Mouse (Mus musculus): ENCODE measurements around the gene Wasf3. TPM values are rescaled to one million over a fixed set of nuclear protein-coding genes. Genes with fewer than 3 reads are reported as not detected.

Gene Wasf3
- polyA plus RNA-seq (2015; fragmentation: Nextera tagmentation; extraction: Ambion mirVana) = 0.32 and 0.37 TPM in 2 replicates

DNA sequence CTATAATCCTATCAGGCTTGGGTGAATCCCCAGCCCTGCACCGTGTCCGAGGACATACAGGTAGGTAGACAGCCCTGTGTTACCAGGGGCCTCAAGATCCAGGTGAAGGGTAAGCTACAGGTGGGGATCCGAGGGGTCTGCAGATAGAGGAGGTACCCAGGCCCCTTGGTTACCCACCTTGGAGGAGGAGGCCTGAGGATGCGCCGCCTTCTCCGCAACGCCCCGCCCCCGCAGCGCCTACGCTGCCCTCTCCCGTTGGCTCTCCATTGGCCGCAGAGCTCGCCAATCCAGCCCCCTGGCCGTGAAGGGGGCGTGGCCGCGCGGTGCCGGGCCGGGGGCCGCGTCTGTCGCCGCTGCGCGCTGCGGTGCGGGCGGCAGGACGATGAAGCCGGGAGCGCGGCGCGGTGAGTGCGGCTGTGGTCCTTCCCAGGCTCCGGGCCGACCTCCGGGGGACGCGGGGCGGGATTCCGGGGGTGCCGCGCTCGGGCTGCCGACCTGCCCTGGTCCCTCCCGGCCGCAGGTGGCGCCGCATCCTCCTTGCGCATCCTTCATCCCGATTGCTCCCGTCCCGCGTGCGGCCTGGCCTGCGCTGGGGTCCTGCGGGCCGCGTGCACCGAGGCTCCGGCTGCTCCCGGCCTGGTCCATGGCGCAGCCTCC, at the start of gene Wasf3:
Gene Wasf3 (plus strand): TSS at position 51 of the 657 bp plus-strand sequence.
- peak within 1 kb of the TSS; percentile 76 for H3K9ac ChIP-seq
- H3K4me1 ChIP-seq = peaks cover 10% of the 10 kb centered on the region
- H3K4me3 ChIP-seq = peak within 1 kb of the TSS; percentile 66
- ATAC-seq (ENCODE audit: extremely low read depth, insufficient number of reproducible peaks, low FRiP score, low TSS enrichment) = peak; percentile 54; the same call in 1 of the 2 replicates
- H3K9me3 ChIP-seq = peaks cover 10% of the 10 kb centered on the region; the same call in 1 of the 2 replicates
- no peaks in the 10 kb centered on the region for H3K36me3 ChIP-seq
- peak within 1 kb of the TSS; percentile 87 for H3K4me2 ChIP-seq
- H3K27ac ChIP-seq (replicated peaks) = no peak within 1 kb of the TSS
- WGBS = under 1% methylated on average over 66 of the region's 66 CpGs
- H3K27me3 ChIP-seq (replicated peaks) = peaks cover 40% of the 10 kb centered on the region

DNA sequence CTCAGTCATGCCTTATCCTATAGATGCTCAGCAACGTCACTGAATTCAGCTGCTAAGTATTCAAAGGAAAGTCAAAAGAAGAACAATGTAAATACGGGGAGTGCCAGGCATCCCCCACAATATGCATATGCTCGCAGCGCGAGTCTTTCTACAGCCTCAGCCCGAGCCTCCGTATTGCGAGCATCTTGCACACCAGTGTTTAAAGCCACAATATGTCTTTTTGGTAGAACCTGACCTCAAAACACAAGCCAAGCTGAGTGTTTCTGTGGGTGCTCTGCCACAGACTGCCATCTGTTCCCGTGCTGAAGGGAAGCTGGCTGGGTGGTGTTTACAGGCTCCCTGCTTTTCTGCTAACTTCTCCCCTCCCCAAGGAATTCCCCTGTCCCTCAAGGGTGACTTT, 46.7 kb upstream of the Wasf3 start:
- Histone ChIP-seq H3K36me3 (no peaks in the 10 kb centered on the region), H3K27ac (replicated peaks) (no peak overlapping the region), H3K9me3 (no peaks in the 10 kb centered on the region), H3K9ac (no peak overlapping the region), H3K4me3 (no peak overlapping the region), H3K4me1 (no peaks in the 10 kb centered on the region), H3K27me3 (replicated peaks) (peaks cover 8% of the 10 kb centered on the region; the same call in 1 of the 2 replicates), H3K4me2 (no peak overlapping the region)
- 59% methylated on average over 9 of the region's 9 CpGs for WGBS
- no peak for ATAC-seq (ENCODE audit: extremely low read depth, insufficient number of reproducible peaks, low FRiP score, low TSS enrichment)

DNA sequence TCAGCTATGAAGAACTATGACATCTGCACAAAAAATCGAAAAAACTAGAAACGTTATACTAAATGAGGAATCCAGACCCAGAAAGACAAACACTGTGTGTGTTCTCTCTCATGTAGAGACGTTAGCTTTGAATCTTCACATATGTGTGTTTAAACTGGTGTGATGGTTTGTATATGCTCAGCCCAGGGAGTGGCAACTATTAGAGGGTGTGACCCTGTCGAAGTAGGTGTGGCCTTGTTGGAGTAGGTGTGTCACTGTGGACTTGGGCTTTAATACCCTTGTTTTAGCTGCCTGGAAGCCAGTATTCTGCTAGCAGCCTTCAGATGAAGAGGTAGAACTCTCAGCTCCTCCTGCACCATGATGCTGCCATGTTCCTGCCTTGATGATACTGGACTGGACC, 44.7 kb upstream of the Wasf3 start:
- ATAC-seq (ENCODE audit: extremely low read depth, insufficient number of reproducible peaks, low FRiP score, low TSS enrichment) = no peak
- H3K36me3 ChIP-seq = no peaks in the 10 kb centered on the region
- H3K27me3 ChIP-seq (replicated peaks) = peaks cover 8% of the 10 kb centered on the region; the same call in 1 of the 2 replicates
- no peak overlapping the region for H3K4me3 ChIP-seq
- no peak overlapping the region for H3K27ac ChIP-seq (replicated peaks)
- H3K4me2 ChIP-seq = no peak overlapping the region
- 72% methylated on average over 4 of the region's 4 CpGs for WGBS
- no peaks in the 10 kb centered on the region for H3K9me3 ChIP-seq
- no peak overlapping the region for H3K9ac ChIP-seq
- H3K4me1 ChIP-seq = no peaks in the 10 kb centered on the region

DNA sequence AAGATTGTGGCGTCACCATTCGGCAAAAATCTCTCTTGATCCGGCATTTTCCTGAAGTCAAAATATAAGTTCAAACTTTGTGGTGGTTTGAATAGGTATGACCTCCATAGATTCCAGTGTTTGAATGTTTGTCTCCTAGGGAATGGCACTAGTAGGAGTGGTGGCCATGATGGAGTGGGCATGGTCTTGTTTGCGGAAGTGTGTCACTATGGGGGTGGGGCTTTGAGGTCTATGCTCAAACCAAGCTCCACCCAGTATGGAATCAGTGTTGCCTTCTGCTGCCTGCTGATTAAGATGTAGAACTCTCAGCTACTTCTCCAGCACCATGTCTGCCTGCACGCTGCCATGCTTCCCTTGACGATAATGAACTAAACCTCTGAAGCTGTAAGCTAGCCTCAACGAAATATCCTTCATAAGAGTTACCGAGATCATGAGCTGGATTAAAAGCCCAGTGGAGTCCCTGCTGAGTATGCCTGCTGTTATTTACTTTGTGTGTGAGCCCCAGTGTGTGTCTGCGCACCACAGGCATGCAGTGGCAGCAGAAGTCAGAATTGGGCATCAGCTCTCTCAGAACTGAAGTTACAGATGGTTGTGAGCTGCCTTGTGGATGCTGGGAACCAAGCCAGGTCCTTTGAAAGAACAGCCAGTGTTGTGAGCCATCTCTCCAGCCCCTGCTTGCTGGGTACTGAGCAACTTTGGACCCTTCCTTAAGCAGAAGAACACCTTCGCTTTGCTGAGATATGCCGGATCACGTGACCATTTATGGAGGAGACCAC, 39.7 kb upstream of the Wasf3 start:
- WGBS = 81% methylated on average over 12 of the region's 12 CpGs
- ATAC-seq (ENCODE audit: extremely low read depth, insufficient number of reproducible peaks, low FRiP score, low TSS enrichment) = no peak
- Histone ChIP-seq H3K9me3 (no peaks in the 10 kb centered on the region), H3K27me3 (replicated peaks) (no peaks in the 10 kb centered on the region), H3K27ac (replicated peaks) (no peak overlapping the region), H3K4me2 (no peak overlapping the region), H3K4me1 (no peaks in the 10 kb centered on the region), H3K36me3 (no peaks in the 10 kb centered on the region), H3K4me3 (no peak overlapping the region), H3K9ac (no peak overlapping the region)

DNA sequence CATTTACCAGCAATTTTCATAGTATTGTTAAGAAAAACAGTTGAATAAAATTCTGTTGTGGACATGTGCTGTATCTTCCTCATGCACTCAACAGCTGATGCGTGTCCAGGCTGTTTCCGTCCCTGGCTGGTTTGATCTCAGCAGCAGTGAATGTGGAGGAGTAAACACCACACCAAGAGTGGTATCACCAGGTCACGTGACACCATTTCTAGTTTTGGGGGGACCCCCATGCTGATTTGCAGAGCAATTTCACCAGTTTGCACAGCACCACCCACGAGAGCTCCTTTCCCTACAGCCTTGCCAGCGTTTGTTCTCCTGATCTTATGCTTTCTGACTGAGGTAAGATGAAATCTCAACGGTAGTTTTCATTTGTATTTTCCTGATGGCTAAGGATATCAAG, 37.7 kb upstream of the Wasf3 start:
- H3K27ac ChIP-seq (replicated peaks) = no peak overlapping the region
- WGBS = 74% methylated on average over 6 of the region's 6 CpGs
- H3K36me3 ChIP-seq = no peaks in the 10 kb centered on the region
- H3K4me3 ChIP-seq = no peak overlapping the region
- H3K27me3 ChIP-seq (replicated peaks) = no peaks in the 10 kb centered on the region
- no peak overlapping the region for H3K9ac ChIP-seq
- no peaks in the 10 kb centered on the region for H3K4me1 ChIP-seq
- ATAC-seq (ENCODE audit: extremely low read depth, insufficient number of reproducible peaks, low FRiP score, low TSS enrichment) = no peak
- H3K9me3 ChIP-seq = no peaks in the 10 kb centered on the region
- no peak overlapping the region for H3K4me2 ChIP-seq

DNA sequence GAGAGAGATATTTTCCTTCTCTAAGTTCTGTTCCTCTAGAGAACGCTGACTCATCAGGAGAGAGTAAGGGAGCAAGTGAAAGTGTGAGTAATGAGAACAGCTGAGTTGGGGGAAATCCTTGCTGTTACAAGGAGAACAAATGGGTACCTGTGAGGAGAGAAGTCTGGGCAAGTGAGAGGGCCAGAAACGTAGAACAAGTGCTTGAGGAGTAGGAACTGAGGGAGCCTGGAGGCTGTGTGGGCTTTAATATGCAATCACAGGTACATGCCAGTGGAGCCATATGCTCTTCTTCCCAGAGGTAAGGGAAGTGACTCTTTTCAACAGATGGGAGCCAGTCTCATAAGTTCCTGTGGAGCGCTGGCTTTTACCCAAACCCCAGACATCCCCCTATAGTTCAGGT, 35.6 kb upstream of the Wasf3 start:
- Histone ChIP-seq H3K36me3 (no peaks in the 10 kb centered on the region), H3K4me1 (no peaks in the 10 kb centered on the region), H3K9ac (no peak overlapping the region), H3K4me2 (no peak overlapping the region), H3K9me3 (no peaks in the 10 kb centered on the region), H3K27ac (replicated peaks) (no peak overlapping the region), H3K4me3 (no peak overlapping the region), H3K27me3 (replicated peaks) (no peaks in the 10 kb centered on the region)
- ATAC-seq (ENCODE audit: extremely low read depth, insufficient number of reproducible peaks, low FRiP score, low TSS enrichment) = no peak
- 55% methylated on average over 3 of the region's 3 CpGs for WGBS

DNA sequence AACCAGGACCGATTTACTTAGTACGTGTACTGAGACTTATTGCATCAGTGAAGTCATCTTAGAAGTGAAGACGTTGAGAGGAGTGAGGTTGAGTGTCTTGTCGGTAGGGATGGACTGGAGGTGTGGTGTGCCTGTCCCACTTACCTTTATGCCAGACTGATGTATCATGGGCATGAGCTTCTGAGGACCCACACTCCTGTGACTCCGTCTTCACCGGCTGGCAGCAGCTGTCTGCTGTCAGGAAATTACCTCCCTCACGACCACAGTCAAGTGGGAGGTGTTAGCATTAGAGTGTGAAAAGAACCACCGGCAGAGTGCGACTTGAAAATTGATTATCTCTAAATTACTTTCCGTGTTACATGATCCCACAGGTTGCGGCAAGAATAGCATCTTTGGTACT, 34.0 kb upstream of the Wasf3 start:
- no peak for ATAC-seq (ENCODE audit: extremely low read depth, insufficient number of reproducible peaks, low FRiP score, low TSS enrichment)
- H3K27ac ChIP-seq (replicated peaks) = no peak overlapping the region
- H3K9me3 ChIP-seq = no peaks in the 10 kb centered on the region
- WGBS = 77% methylated on average over 11 of the region's 11 CpGs
- no peak overlapping the region for H3K4me3 ChIP-seq
- H3K9ac ChIP-seq = no peak overlapping the region
- H3K4me2 ChIP-seq = no peak overlapping the region
- H3K36me3 ChIP-seq = no peaks in the 10 kb centered on the region
- no peaks in the 10 kb centered on the region for H3K27me3 ChIP-seq (replicated peaks)
- no peaks in the 10 kb centered on the region for H3K4me1 ChIP-seq

DNA sequence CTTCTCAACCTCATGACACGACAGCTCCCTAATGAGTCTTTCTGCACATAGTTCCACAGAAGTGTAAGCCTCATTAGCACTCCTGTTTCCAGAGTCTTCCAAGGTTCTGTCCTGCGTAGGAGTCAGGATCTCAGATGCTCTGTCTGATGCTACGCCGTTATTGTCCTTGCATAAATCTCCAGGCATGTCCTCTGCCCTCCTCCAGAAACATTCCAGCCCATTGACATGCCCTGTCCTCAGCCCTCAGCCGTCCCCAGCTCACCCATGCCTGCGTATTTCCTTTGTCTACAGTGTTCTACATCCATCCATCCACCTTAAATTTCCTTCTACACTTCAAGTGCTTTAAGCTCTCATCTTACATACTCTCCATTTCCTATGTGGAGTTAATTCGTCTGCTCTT, 32.8 kb upstream of the Wasf3 start:
- no peak overlapping the region for H3K9ac ChIP-seq
- no peaks in the 10 kb centered on the region for H3K36me3 ChIP-seq
- H3K9me3 ChIP-seq = no peaks in the 10 kb centered on the region
- no peak for ATAC-seq (ENCODE audit: extremely low read depth, insufficient number of reproducible peaks, low FRiP score, low TSS enrichment)
- H3K27me3 ChIP-seq (replicated peaks) = no peaks in the 10 kb centered on the region
- H3K4me2 ChIP-seq = no peak overlapping the region
- H3K4me3 ChIP-seq = no peak overlapping the region
- H3K4me1 ChIP-seq = no peaks in the 10 kb centered on the region
- no peak overlapping the region for H3K27ac ChIP-seq (replicated peaks)
- 79% methylated on average over 7 of the region's 7 CpGs for WGBS

DNA sequence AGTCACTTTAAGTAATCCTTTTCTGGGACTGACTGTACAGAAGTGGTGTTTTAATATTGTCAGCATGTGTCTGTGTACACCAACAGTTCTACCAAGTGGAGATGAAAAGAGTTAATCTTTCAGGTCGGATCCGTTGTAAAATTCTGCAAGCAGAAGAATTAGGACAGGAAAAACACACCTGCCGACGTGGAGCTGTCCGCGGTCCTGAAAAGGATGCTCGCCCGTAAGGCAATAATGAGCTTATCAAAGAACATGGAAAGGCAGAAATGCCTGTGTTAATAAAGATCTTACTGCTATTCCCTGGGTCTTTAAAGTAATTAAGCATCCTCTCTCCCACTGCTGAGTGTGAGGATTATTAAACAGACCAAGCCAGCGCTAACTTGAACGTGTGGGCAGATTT, 24.4 kb upstream of the Wasf3 start:
- ATAC-seq (ENCODE audit: extremely low read depth, insufficient number of reproducible peaks, low FRiP score, low TSS enrichment) = no peak
- H3K9me3 ChIP-seq = peaks cover 4% of the 10 kb centered on the region
- no peaks in the 10 kb centered on the region for H3K36me3 ChIP-seq
- no peaks in the 10 kb centered on the region for H3K27me3 ChIP-seq (replicated peaks)
- H3K4me3 ChIP-seq = no peak overlapping the region
- no peak overlapping the region for H3K4me2 ChIP-seq
- 33% methylated on average over 10 of the region's 10 CpGs for WGBS
- no peaks in the 10 kb centered on the region for H3K4me1 ChIP-seq
- H3K9ac ChIP-seq = no peak overlapping the region
- no peak overlapping the region for H3K27ac ChIP-seq (replicated peaks)

DNA sequence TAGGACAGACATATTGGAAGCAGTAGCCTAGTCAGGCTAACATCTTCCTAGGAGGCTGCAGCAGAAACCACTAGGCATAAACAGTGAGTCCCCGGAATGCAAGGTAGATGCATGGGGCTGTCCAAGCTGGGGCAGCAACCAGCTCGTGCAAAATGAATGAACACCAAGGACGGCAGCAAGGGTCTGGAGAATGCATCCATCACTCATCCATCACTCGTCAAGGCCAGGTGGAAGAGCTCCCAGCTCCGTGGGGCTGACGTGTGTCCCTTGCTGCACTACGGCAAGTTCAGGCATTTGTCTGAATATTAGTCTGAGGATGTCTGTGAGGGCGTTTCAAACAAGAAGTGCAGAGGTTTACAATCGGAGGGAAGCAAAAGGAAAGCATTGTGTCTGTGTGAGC, 22.1 kb upstream of the Wasf3 start:
- 78% methylated on average over 9 of the region's 9 CpGs for WGBS
- no peak for ATAC-seq (ENCODE audit: extremely low read depth, insufficient number of reproducible peaks, low FRiP score, low TSS enrichment)
- Histone ChIP-seq H3K9me3 (peaks cover 4% of the 10 kb centered on the region), H3K27me3 (replicated peaks) (no peaks in the 10 kb centered on the region), H3K4me2 (no peak overlapping the region), H3K27ac (replicated peaks) (no peak overlapping the region), H3K9ac (no peak overlapping the region), H3K4me1 (no peaks in the 10 kb centered on the region), H3K36me3 (no peaks in the 10 kb centered on the region), H3K4me3 (no peak overlapping the region)

DNA sequence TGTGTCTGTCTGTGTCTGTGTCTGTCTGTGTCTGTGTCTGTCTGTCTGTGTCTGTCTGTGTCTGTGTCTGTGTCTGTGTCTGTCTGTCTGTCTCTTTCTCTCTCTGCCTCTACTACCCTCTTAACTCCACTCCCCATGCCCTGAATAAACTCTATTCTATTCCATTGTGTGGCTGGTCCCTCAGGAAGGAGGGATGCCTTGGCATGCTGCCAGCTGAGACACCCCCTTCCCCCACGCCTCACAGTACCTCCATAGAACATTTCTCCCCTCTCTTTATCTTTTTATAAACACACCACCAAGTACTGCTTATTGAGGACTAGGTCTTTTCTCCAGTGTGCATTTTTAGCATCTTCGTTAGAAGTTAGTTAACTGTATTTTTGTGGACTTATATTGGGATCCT, 16.4 kb upstream of the Wasf3 start:
- no peaks in the 10 kb centered on the region for H3K27me3 ChIP-seq (replicated peaks)
- ATAC-seq (ENCODE audit: extremely low read depth, insufficient number of reproducible peaks, low FRiP score, low TSS enrichment) = no peak
- H3K27ac ChIP-seq (replicated peaks) = no peak overlapping the region
- no peaks in the 10 kb centered on the region for H3K4me1 ChIP-seq
- no peak overlapping the region for H3K4me2 ChIP-seq
- no peak overlapping the region for H3K4me3 ChIP-seq
- no peaks in the 10 kb centered on the region for H3K36me3 ChIP-seq
- no peaks in the 10 kb centered on the region; the same call in 1 of the 2 replicates for H3K9me3 ChIP-seq
- 42% methylated on average over 2 of the region's 2 CpGs for WGBS
- no peak overlapping the region for H3K9ac ChIP-seq

DNA sequence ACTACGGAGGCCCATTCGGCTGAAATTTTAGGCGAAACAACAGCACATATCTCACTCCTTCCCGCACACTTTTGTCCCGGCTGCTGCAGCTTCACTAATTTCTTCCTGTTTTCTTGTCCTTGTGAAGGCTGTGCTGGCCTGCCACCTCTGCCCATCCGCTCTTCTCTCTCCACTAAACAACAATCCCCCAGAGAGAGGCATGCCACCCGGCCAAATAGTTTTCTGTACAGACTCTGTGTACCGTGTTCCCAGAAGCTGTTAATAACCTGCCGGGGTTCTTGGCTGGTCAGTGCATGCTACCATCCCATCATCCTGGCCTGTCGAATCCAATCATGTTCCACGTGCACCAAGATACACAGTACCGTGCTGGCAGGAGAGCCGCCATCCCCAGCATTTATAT, 15.8 kb upstream of the Wasf3 start:
- Histone ChIP-seq H3K9ac (no peak overlapping the region), H3K4me3 (no peak overlapping the region), H3K27me3 (replicated peaks) (no peaks in the 10 kb centered on the region), H3K9me3 (no peaks in the 10 kb centered on the region; the same call in 1 of the 2 replicates), H3K36me3 (no peaks in the 10 kb centered on the region), H3K27ac (replicated peaks) (no peak overlapping the region), H3K4me2 (no peak overlapping the region), H3K4me1 (no peaks in the 10 kb centered on the region)
- WGBS = 83% methylated on average over 13 of the region's 13 CpGs
- no peak for ATAC-seq (ENCODE audit: extremely low read depth, insufficient number of reproducible peaks, low FRiP score, low TSS enrichment)
